Mouse (Mus musculus): Measurements from ENCODE around the gene Olfr720. TPM values are rescaled to one million over a fixed set of nuclear protein-coding genes. Genes with fewer than 3 reads are reported as not detected.

The Olfr720 gene
- not detected in 2 replicates for polyA plus RNA-seq (2014; fragmentation: Nextera tagmentation; extraction: Ambion mirVana)

GRCm38 (mm10) chr14:14186738-14187137 is at the start of gene Olfr720:
TSS of gene Olfr720 (minus strand) at chr14:14186838.
- H3K9ac ChIP-seq: no peak within 1 kb of the TSS
- no peaks in the 10 kb centered on the region for H3K27me3 ChIP-seq (ENCODE audit: control insufficient read depth, insufficient read depth, low read length)
- H3K9me3 ChIP-seq (ENCODE audit: control insufficient read depth, low read length): no peaks in the 10 kb centered on the region
- no peak within 1 kb of the TSS for H3K27ac ChIP-seq
- H3K4me1 ChIP-seq (replicated peaks; ENCODE audit: control insufficient read depth, insufficient read depth, low read length): no peaks in the 10 kb centered on the region
- WGBS: 85% methylated on average over 4 of the region's 4 CpGs
- no peak within 1 kb of the TSS for H3K4me2 ChIP-seq (replicated peaks)
- no peak within 1 kb of the TSS for H3K4me3 ChIP-seq (replicated peaks; ENCODE audit: low read length)
- DNase-seq (ENCODE audit: low spot score) (no peak), ATAC-seq (ENCODE audit: low FRiP score) (no peak)
- H3K36me3 ChIP-seq (replicated peaks; ENCODE audit: control insufficient read depth, insufficient read depth): no peaks in the 10 kb centered on the region

Other genes starting within 250 kb of the Olfr720 start
- 5.0 and 5.1 TPM in 2 replicates for gene Atxn7, start 225.4 kb downstream of the Olfr720 start, polyA plus RNA-seq (2014; fragmentation: Nextera tagmentation; extraction: Ambion mirVana)
- gene Thoc7, start 225.0 kb downstream of the Olfr720 start, polyA plus RNA-seq (2014; fragmentation: Nextera tagmentation; extraction: Ambion mirVana): 197 and 201 TPM in 2 replicates
- gene Psmd6, start 65.9 kb downstream of the Olfr720 start, polyA plus RNA-seq (2014; fragmentation: Nextera tagmentation; extraction: Ambion mirVana): 257 and 260 TPM in 2 replicates
- gene Olfr31, start 136.0 kb upstream of the Olfr720 start, polyA plus RNA-seq (2014; fragmentation: Nextera tagmentation; extraction: Ambion mirVana): not detected in 2 replicates
- 2.2 and 2.7 TPM in 2 replicates for gene Il3ra, start 159.4 kb upstream of the Olfr720 start, polyA plus RNA-seq (2014; fragmentation: Nextera tagmentation; extraction: Ambion mirVana)
- not detected in 2 replicates for gene Olfr721-ps1, start 214.5 kb upstream of the Olfr720 start, polyA plus RNA-seq (2014; fragmentation: Nextera tagmentation; extraction: Ambion mirVana)

Measured in hindbrain, embryonic 14.5 days (tissue).